Mouse (Mus musculus): ENCODE measurements at regions not wholly inside any gene's neighbourhood (a gene's known extent, or its start where the extent isn't known, plus 50 kb on each side); places are given as distances from the start of the nearest gene placed in this dataset.

- no peak for DNase-seq
These were observed 220.0 kb upstream of the Gm9767 start for GRCm38 (mm10) chr10:25857954-25858616.

GRCm38 (mm10) chr10:25844348-25844747, 233.7 kb upstream of the Gm9767 start:
- DNase-seq, result no peak

DNA sequence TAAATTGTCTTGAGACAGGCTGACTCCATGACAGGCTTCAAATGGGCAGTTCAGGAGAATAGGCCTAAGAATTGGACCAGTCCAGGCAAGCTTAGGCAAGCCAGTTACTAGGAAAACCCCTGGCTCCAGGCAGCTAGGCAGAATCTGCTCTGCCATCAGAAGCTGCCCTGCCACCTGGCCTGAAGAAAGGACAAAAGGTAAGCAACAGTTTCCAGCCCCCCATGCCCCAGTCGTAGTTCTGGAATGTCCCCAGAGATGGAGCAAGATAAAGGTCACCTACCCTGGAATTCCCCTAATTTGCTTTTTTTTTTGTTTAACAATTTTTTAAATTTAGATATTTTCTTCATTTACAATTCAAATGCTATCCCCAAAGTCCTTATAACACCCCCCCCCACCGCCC, 248.8 kb upstream of the Gm9767 start:
- DNase-seq, result no peak

GRCm38 (mm10) chr10:25804223-25804622, 268.2 kb upstream of the Smlr1 start:
- no peak for DNase-seq

- no peak for DNase-seq
These were observed 265.4 kb upstream of the Smlr1 start for GRCm38 (mm10) chr10:25801499-25801898.

DNA sequence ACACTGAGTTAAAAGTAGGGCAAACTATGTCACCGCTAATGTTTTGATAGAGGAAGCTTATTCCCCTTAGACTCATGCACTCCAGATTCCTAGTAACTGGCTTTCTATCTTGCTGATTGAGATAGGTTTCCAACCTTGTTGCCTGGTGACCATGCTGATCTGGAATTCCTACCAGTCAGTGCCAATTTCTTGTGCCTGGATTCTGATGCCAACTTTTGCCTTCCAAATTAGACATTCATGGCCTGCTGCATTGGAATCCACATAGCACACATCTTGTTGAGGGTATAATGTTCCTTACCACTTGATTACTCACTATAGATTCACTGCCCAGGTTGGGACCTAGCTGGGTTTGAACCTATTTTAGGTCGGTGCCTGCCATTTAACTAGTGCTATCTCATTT, 262.8 kb upstream of the Smlr1 start:
- no peak for DNase-seq

DNA sequence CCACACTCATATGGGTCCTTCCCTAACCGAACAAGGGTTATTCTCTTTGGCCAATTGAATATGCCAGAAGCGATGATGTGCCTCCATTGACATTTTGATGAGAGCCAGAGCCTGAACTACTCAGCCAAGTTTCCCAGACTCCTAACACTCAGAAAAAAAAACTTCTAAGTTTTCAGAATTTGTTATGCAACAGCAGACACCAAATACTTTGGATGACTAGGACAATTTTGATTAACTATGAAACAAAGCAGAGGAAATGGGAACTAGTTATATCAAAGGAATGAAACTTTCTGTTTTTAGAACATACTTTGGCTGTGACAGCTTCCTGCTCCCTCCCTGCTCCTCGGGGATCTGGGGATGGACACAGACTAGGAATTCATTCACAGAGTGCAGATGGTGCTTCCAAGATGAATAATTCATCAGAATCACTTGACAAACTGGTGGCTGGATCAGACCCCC, 254.3 kb upstream of the Smlr1 start:
- DNase-seq, result no peak

DNA sequence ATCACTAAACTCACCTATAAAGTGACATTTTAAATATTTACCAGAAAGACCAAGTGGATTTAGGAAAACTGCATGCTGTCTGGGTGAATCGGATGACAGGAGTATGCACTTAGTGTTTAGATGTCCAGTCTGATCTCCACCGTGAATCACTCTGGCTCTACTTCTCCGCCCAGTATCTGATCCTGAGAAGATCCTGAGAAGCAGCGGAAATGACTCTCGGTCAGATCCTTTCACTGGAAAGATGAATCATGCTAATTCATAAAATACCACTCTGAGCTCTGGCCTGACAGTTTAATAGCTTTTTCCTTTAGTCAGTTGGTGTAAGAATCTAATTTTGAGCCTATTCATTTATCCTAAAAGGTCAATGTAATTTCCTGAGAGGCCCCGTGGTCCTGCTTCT, 252.6 kb upstream of the Smlr1 start:
- no peak for DNase-seq

DNA sequence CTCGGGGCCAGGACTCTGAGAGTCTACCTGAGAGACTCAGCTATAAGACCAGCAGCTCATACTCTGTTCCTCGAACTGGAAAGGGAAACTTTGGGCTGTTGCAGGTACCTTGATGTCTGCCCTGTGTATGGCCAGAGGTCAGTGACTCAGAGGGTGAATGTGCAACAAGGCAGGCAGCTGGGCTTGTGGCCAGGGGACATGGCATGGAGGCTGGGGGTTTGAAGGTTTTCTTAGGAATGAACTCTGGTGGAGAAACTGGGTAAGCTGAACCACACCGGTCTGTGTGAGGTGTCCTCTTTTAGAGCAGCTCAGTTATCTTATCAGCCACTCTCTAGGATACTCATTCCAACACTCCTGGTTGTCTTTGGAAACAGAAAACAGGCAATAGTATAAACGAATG, 251.9 kb upstream of the Smlr1 start:
- no peak for DNase-seq

DNA sequence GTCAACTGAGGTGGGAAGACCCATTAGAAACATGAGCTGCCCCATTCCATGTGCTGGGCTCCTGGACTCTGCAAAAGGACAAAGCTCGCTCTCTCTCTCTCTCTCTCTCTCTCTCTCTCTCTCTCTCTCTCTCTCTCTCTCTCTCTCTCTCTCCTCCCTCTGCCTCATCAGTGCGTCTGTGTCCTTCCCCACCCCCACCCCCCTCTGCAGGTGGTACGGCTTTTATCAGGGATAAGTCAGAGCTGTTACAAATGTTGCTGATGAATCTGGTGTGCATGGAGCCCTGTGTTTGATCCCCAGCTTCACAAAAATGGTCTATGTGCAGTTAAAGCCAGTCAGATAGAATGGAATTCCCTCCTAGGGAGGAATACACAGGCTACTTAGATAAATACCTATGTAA, 247.8 kb upstream of the Smlr1 start:
- DNase-seq, result no peak

DNA sequence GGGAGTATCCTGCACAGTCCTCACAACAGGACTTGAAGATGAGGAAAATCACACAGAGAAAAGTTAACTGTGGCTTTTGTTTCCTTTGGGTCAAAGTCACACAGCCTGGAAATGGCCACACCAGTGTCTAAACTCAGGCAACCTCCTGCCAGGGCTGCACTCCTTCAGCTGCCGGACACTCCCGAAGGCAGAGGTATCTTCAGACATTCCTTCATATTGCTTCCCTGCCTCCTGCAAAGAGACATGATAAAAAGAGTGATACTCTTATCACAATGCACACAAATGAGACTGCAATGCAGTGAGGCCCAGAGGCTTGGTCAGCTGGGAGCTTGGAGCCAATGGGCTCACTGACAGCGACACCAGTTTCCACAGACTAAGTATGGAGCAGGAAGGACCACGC, 243.4 kb upstream of the Smlr1 start:
- DNase-seq, result no peak

- no peak for DNase-seq
These were observed 241.7 kb upstream of the Smlr1 start for GRCm38 (mm10) chr10:25777717-25778116.

- no peak for DNase-seq
These were observed 240.6 kb upstream of the Smlr1 start for GRCm38 (mm10) chr10:25776697-25777096.

- no peak for DNase-seq
These were observed 234.0 kb upstream of the Smlr1 start for GRCm38 (mm10) chr10:25770051-25770450.

DNA sequence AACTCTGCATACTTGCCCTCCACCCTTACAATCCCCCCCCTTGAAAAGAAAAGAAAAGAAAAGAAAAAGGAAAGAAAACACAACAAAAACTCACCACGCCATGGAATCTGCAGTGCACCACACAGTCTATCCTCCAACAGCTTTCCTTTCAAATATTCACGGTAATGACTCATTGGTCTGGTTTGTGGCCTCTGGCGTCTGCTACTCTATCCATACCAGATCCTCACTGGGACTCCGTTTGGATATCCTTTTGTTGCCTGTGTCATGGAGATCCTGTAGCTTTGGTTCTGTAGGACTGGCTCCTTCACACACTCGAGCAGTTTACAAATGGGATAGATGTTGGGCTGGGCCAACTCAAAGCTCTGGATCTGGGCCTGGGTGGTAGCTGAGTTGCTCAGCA, 232.4 kb upstream of the Smlr1 start:
- DNase-seq, result no peak

DNA sequence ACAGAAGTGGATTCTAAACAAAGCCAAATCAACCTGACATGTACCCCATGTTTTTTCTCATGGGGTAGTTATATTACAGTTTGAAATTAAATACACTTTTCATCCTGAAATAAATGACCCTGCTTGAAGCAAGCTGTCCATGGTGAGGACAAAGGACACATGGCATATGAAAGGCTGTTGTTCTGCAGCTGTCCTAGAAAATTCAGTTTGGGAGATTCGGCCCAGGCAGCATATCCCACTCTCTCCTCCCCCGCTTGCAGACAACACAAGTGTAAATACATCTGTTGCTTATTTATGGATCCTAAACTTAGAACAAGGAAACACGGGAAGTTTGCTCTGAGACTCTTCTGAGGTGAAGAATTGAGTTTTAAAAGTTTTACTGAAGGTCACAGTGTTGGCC, 218.2 kb upstream of the Smlr1 start:
- DNase-seq, result no peak

DNA sequence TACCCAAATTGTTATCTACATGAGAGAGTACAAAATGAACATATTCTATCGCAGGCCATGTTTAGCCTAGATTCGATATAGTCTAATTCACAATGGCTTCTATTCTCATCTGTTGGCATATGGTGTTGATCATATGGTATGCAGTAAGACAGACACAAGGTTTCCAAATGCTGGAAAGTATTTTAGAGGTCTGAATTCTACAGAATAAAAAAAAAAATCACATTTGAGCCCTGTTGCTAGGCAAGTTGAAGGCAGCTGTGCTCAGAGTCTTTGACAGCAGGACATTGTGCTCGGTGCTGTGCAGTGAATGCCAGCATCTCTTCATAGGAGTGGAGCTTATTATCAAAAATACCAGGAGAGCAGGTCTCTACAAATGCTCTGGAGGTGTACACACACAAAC, 206.6 kb upstream of the Smlr1 start:
- no peak for DNase-seq

- no peak for DNase-seq
These were observed 204.9 kb upstream of the Smlr1 start for GRCm38 (mm10) chr10:25740956-25741355.

GRCm38 (mm10) chr10:25730470-25730869, 194.4 kb upstream of the Smlr1 start:
- no peak for DNase-seq

DNA sequence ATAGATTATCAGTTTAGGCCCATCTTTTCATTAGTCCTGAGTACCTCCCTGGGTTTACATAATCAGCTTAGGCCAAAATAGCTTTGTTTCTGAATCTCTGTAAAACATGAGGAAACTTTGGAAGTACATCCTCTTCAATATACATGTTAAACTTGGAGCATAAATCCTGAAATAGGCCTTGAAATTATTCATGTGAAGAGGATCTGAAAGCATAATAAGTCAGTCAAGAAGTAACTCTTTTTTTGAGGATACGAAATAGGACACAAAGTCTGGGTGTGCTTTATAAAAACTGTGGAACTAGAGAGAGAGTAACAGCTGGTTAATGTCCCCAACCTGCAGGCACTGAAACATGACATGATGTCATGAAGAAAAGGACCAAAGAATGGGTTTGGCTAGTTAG, 187.9 kb upstream of the Smlr1 start:
- DNase-seq, result no peak

DNA sequence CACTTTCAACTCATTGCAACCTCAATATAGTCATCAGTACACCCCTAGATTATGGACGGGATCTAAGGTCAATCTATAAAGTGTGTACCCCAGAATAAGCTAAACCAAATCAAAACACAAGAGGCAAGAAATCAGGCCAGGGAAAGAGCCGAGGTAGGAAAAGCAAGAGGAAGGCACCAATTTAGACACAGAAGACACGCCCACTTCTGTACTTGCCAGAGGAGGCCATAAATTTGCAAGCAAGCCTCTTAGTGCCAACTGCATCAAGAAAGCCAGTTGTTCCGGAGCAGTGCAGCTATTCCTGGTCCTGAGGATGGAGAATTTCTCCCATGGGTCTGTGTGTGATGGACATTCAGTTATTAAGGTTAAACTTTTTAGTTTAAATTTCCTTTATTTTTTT, 179.7 kb upstream of the Smlr1 start:
- DNase-seq, result no peak

GRCm38 (mm10) chr10:25714636-25715035, 178.6 kb upstream of the Smlr1 start:
- DNase-seq, result no peak

DNA sequence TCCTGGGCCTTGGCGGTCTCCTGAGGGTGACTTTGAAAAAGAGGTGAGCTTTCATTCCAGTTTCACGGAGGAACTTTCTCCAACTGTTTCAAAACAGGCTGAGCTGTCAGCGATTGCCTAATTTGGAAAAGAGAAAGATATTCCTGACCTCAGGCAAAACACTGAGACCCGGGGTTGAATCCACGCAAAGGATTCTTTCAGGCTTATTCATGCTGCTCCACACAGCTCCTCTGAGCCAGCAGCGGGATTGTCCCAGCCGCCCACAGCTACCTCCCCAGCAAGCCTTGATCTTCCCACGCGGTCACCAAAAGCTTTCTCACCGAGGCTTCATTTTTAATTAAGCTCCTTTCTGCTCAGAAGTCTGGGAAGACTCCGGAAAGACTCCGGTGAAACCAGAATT, 178.0 kb upstream of the Smlr1 start:
- DNase-seq, result no peak

- no peak for DNase-seq
These were observed 171.9 kb upstream of the Smlr1 start for GRCm38 (mm10) chr10:25707951-25708350.

DNA sequence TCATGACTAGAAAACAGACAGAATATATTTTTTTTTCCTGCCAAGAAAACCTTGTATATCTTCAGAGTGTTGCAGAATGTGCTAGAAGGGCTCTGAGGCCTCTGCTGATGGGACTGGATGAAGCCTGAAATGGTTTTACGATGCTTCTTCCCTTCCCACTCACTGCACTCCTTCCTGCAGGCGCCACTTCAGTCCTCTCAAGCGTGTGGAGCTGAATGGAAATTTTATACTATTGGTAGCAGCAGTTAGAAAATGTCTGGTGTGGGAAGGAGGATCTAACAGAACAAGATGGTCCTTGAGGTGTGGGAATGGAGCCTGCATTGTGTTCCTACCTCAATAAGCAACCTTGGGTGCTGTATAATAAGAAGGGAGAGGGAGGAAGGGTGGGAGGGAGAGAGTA, 166.1 kb upstream of the Smlr1 start:
- no peak for DNase-seq

DNA sequence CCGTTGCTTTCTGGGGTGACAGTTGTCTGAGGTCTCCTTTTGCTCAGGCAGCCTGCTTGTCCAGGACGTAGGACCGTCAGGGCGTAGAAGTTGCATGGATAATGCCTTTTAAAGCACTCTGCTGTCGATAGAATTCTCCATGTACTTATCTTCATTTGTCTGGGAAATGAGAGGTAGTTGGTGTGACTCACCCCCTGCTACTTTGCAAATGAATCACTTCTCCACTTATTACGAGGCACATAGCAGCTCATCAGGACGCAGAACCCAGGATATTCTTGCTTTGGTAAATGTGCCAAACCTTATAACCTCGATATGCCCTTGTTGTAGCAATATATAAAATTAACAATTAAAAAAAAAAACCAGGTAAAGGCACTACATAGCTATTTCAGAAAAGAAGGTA, 159.7 kb upstream of the Smlr1 start:
- no peak for DNase-seq

Measured in thymus, postnatal 14 days (tissue).